Mouse (Mus musculus) liver, embryonic 14.5 days (tissue): ENCODE results near the gene Plcb2. TPM values are rescaled to one million over a fixed set of nuclear protein-coding genes. Genes with fewer than 3 reads are reported as not detected.

Source experiments
- ATAC-seq: fragments of 200-750 bp; cut with Nextera tagmentation; 2 replicates; pipeline ENCODE4 v1.8.0; 2017; ENCODE audit warnings: moderate number of reproducible peaks, mild to moderate bottlenecking, moderate library complexity; ENCODE audit not compliant: insufficient read depth
- DNase-seq, 3 experiments: peaks; one replicate each; pipeline ENCODE4 v3.0.0-alpha.2; 2012 to 2013; ENCODE audit warnings: low read depth in 3 of 3, low spot score in 3 of 3
- H3K27ac ChIP-seq: fragments of 300-500 bp; sonication (generic); 2 replicates; pipeline ENCODE4 v1.5.1; 2014; ENCODE audit warnings: moderate library complexity, mild to moderate bottlenecking, control low read depth, inconsistent platforms
- H3K27me3 ChIP-seq: fragments of 300-500 bp; sonication (generic); 2 replicates; pipeline ENCODE4 v1.6.1; 2014; ENCODE audit warnings: mild to moderate bottlenecking, low read length, moderate library complexity; ENCODE audit not compliant: control insufficient read depth, insufficient read depth
- H3K36me3 ChIP-seq: fragments of 300-500 bp; sonication (generic); replicated peaks from 2 replicates; pipeline ENCODE4 v1.6.1; 2014; ENCODE audit warnings: low read depth; ENCODE audit not compliant: control insufficient read depth, insufficient read depth
- H3K4me1 ChIP-seq, 2 experiments: fragments of 200-500 bp in 1 of 2; fragments of 300-500 bp in 1 of 2; sonication (generic) in 1 of 2; replicated peaks; 2 replicates each; pipeline ENCODE4 v1.6.1; 2012 to 2014; ENCODE audit warnings: antibody characterized with exemption in 1 of 2, inconsistent platforms in 1 of 2, low read length in 1 of 2; ENCODE audit not compliant: control insufficient read depth in 2 of 2, insufficient read depth in 2 of 2
- H3K4me2 ChIP-seq: fragments of 300-500 bp; sonication (generic); 2 replicates; pipeline ENCODE4 v1.6.1; 2014; ENCODE audit warnings: low read depth, mild to moderate bottlenecking, control low read depth, moderate library complexity
- H3K4me3 ChIP-seq, 2 experiments: fragments of 200-500 bp in 1 of 2; fragments of 300-500 bp in 1 of 2; sonication (generic) in 1 of 2; 2 replicates each; pipeline ENCODE4 v1.5.1; 2012 to 2014; ENCODE audit warnings: low read depth in 2 of 2, low read length in 2 of 2, mild to moderate bottlenecking in 2 of 2, control low read depth in 1 of 2, inconsistent platforms in 1 of 2, moderate library complexity in 1 of 2; ENCODE audit not compliant: insufficient read depth in 1 of 2
- H3K9ac ChIP-seq: fragments of 300-500 bp; sonication (generic); replicated peaks from 2 replicates; pipeline ENCODE4 v1.6.1; 2014; ENCODE audit warnings: mild to moderate bottlenecking, control low read depth, moderate library complexity
- H3K9me3 ChIP-seq: fragments of 300-500 bp; sonication (generic); 2 replicates; pipeline ENCODE4 v1.6.1; 2016; ENCODE audit warnings: low read length, mixed read lengths; ENCODE audit not compliant: control insufficient read depth
- CTCF ChIP-seq: IDR thresholded peaks from 2 replicates; pipeline ENCODE4 v1.5.1; 2016; ENCODE audit warnings: antibody characterized with exemption, low read depth, control low read depth
- EP300 ChIP-seq: IDR thresholded peaks from 2 replicates; pipeline ENCODE4 v1.6.1; 2016; ENCODE audit warnings: antibody characterized with exemption, low read depth
- WGBS: fragments of 180-500 bp; shearing (Covaris S2); extraction: QIAGEN DNeasy Blood & Tissue Kit; methylation state at CpG from one replicate; pipeline ENCODE4 v1.1.7; 2014; ENCODE audit not compliant: insufficient replicate concordance; 5-methylcytosine and 5-hydroxymethylcytosine counted together
- polyA plus RNA-seq, 2 experiments: library from polyadenylated mRNA; depleted of rRNA in 1 of 2; stranded (reverse) in 1 of 2; unstranded in 1 of 2; fragments of >200 nt; fragmentation: Nextera tagmentation in 1 of 2; extraction: Ambion mirVana in 1 of 2; gene quantifications; 2 replicates each; pipeline versions ENCODE4 v1.2.1 to v1.2.3; 2012 to 2014

Gene Plcb2
- polyA plus RNA-seq, 2 experiments, result 1.5 to 3.1 TPM

GRCm38 (mm10) chr2:118674500-118674899 lies 53.7 kb downstream of the Plcb2 start:
- 19% methylated on average over 7 of the region's 7 CpGs for WGBS
- H3K4me3 ChIP-seq, result no peak overlapping the region
- ATAC-seq (no peak), DNase-seq (no peak)
- TF ChIP-seq EP300 (no peak), CTCF (no peak)
- no peak overlapping the region for H3K9ac ChIP-seq
- H3K9me3 ChIP-seq, result no peaks in the 10 kb centered on the region
- peaks cover 3 to 6% of the 10 kb centered on the region in 2 experiments for H3K4me1 ChIP-seq
- H3K27me3 ChIP-seq, result peaks cover 35% of the 10 kb centered on the region
- no peak overlapping the region for H3K27ac ChIP-seq
- no peaks in the 10 kb centered on the region for H3K36me3 ChIP-seq
- H3K4me2 ChIP-seq, result no peak overlapping the region

GRCm38 (mm10) chr2:118673686-118674465 lies 54.4 kb downstream of the Plcb2 start:
- DNase-seq (no peak), ATAC-seq (no peak)
- no peak overlapping the region for H3K9ac ChIP-seq
- no peak for TF ChIP-seq CTCF
- no peak for TF ChIP-seq EP300
- no peaks in the 10 kb centered on the region for H3K36me3 ChIP-seq
- peaks cover 3 to 6% of the 10 kb centered on the region in 2 experiments for H3K4me1 ChIP-seq
- H3K4me2 ChIP-seq, result no peak overlapping the region
- 32% methylated on average over 15 of the region's 15 CpGs for WGBS
- H3K9me3 ChIP-seq, result no peaks in the 10 kb centered on the region
- peaks cover 35% of the 10 kb centered on the region for H3K27me3 ChIP-seq
- H3K4me3 ChIP-seq, result no peak overlapping the region
- no peak overlapping the region for H3K27ac ChIP-seq

GRCm38 (mm10) chr2:118671728-118672127 lies 56.5 kb downstream of the Plcb2 start:
- no peak for TF ChIP-seq EP300
- no peak for TF ChIP-seq CTCF
- ATAC-seq (no peak), DNase-seq (no peak)
- Histone ChIP-seq H3K36me3 (no peaks in the 10 kb centered on the region), H3K9me3 (no peaks in the 10 kb centered on the region), H3K4me1 (peaks cover 0 to 5% of the 10 kb centered on the region in 2 experiments; a peak in 1 of 4 replicates), H3K27ac (no peak overlapping the region), H3K4me3 (no peak overlapping the region), H3K9ac (no peak overlapping the region), H3K4me2 (no peak overlapping the region), H3K27me3 (peaks cover 19% of the 10 kb centered on the region)
- whole genome bisulfite sequencing, result 47% methylated on average over 1 of the region's 1 CpGs

DNA sequence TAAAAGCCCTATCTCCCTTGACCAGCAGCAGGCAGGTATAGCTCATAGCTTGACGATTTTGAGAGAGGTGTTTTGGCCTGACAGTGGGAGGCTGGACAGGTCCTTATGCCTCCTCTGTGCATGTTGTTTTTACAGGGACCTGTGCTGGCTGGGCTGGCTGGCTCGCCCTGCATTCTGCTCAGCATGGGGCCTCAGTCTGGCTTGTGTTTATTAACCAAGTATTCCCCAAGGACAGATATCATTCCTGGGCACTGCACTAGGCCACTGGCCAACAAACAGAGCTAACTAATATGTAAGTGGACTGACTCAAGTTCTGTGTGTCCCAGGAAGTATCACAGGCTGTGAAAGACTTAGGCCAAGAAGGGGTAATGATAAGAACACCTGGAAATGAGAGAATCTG lies 58.5 kb downstream of the Plcb2 start:
- TF ChIP-seq CTCF (no peak), EP300 (no peak)
- no peak for DNase-seq
- no peak overlapping the region for H3K4me2 ChIP-seq
- no peak overlapping the region for H3K4me3 ChIP-seq
- 36% methylated on average over 2 of the region's 2 CpGs for WGBS
- no peak overlapping the region for H3K27ac ChIP-seq
- no peak for ATAC-seq
- no peak overlapping the region for H3K9ac ChIP-seq
- H3K36me3 ChIP-seq, result no peaks in the 10 kb centered on the region
- H3K4me1 ChIP-seq, result peaks cover 0 to 5% of the 10 kb centered on the region in 2 experiments; a peak in 1 of 4 replicates
- H3K27me3 ChIP-seq, result peaks cover 2% of the 10 kb centered on the region; the same call in 1 of the 2 replicates
- H3K9me3 ChIP-seq, result no peaks in the 10 kb centered on the region

DNA sequence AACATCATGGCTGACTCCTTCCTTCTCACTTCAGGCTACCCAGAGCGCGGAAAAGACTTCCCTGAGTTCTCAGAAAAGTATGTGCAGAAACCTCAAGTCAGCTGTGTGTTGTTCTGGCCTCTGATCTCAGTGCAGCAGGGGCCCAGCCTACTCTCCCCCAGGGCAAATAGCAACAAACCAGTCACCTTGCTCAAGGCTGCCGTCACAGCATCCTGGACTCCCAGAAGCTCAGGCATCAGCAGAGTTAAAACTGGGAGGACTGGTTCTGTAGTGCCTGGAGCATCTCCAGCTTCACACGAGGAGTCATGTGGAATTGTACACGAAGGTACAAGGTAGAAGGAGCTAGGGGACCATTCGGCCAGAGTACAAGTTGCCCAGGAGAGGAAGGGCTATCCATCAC lies 59.0 kb downstream of the Plcb2 start:
- no peak for TF ChIP-seq CTCF
- no peak for TF ChIP-seq EP300
- Histone ChIP-seq H3K27me3 (no peaks in the 10 kb centered on the region; the same call in 1 of the 2 replicates), H3K36me3 (no peaks in the 10 kb centered on the region), H3K9ac (no peak overlapping the region), H3K9me3 (no peaks in the 10 kb centered on the region), H3K4me3 (no peak overlapping the region), H3K4me2 (no peak overlapping the region), H3K4me1 (peaks cover 1 to 6% of the 10 kb centered on the region in 2 experiments), H3K27ac (no peak overlapping the region)
- WGBS, result 57% methylated on average over 6 of the region's 6 CpGs
- DNase-seq (no peak), ATAC-seq (no peak)
